Mouse (Mus musculus) G1E-ER4 (cell line): ENCODE data around the gene Mrpl34. TPM values are rescaled to one million over a fixed set of nuclear protein-coding genes. Genes with fewer than 3 reads are reported as not detected.

Experiments used
- GATA1 ChIP-seq: IDR thresholded peaks from one replicate; pipeline ENCODE4 v1.8.0; 2012; ENCODE audit warnings: low read length, inconsistent platforms
- polyA plus RNA-seq: library from polyadenylated mRNA; stranded (reverse); fragments of >175 nt; gene quantifications from 2 replicates; pipeline ENCODE4 v1.2.3, GENCODE M21; 2012

Mrpl34 gene
- polyA plus RNA-seq: 221 and 248 TPM in 2 replicates

DNA sequence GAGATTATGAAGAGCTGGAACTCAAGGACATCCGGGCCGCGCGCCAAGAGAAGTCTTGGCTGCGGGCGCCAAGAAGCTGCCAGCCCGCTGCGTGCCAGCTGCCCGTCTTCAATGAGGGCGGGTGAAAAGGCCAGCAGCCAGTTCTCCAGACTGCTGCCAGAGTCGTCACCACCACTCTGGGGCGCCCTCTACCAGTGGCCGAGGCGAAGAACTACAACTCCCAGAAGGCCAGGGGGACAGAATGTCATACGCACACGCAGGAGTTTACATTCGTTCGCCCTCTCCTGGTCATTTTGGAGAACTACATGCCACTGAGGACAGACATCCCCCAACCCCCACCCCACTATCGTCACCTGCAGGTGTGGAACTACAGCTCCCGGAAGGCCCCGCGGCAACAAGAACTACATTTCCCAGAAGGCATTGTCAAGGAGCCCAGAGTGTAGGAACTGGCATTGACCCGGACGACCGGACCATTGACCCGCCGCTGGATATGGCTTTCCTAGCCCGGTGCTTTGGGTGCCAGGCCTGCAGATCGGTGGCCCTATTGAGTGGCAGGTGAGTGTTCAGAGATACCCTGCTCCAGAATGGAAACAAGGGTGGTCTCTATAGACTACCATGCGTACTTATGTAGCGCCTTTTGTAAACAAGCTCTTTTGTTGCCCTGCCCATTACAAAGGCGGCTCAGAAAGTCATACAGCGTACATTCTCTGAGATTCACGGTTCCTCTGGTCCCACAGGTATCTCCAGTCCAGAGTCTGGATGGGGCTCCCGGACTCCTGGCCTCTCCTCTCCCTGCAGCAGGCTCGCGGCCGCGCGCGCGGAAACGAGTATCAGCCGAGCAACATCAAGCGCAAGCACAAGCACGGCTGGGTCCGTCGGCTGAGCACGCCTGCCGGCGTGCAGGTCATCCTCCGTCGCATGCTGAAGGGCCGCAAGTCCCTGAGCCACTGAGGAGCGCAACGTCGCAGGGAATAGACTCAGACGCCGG, at the start of gene Mrpl34:
Gene Mrpl34, plus strand, starts transcription at position 447 of the 988 bp plus-strand sequence.
- no peak for TF ChIP-seq GATA1

DNA sequence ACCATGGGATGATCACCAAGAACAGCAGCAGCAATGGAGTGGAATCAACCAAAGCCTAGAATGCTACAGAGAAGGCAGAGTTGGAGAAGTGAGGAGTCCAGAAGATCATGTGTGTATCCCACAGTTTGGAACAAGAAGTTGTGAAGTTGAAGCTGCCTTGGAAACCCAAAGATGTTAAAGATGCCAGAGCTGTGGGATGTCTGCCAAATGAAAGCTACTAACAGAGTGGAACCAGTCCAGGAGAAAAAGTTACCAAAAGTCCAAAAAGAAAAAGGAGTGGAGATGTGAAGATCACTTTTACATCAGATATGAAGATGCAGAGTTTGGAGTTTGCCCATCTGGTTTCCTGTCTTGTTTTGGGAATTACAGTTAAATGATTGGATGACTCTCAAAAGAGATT, 42.6 kb upstream of the Mrpl34 start:
- TF ChIP-seq GATA1: no peak

DNA sequence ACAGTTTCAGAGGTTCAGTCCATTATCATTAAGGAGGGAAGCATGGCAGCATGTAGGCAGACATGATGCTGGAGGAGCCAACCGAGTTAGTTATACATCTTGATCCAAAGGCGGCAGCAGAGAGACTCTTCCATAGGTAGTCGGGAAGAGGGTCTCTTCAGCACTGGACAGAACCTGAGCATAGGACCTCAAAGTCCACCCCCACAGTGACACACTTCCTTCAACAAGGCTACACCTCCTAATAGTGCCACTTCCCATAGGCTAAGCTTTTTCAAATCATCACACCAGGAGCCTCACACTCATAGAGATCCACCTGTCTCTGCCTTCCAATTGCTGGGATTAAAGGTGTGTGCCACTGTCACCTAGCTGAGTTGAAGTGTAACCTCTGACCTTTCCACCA, 27.7 kb upstream of the Mrpl34 start:
- TF ChIP-seq GATA1: no peak

DNA sequence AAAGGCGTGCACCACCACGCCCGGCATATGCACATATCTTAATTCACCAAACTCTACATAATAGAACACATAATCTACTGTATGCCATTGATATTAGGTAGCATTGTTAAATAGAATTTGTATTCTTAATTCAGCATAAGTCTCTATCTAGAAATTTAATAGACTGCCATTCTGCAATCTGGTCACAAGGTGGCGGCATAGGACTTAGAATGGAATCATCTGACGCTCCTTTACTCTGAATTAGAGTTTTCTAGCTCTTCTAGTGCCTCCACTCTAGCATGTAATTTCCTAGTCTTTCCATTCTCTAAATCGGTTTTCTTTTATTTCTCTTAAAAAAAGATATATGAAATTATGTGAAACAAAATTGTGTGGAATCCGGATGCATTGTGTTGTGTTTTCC, 23.4 kb upstream of the Mrpl34 start:
- no peak for TF ChIP-seq GATA1

DNA sequence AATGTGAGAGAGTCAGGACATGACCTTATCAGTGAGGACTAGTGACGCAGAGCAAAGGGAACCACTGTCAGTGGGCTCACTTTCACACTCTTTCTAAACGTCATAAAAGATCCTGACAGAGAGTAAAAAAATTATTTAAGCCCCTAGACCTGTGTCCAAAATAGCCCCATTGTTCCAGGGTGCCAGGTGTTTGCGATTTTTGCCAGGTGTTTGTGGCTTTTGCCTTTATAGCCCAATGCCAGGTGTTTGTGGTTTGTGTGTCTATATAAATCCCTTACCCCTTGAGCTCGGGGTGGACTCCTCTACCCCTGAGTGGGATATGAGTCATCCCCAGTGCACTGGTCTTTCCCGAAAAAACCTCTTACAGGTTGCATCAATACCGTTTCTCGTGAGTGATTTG, 19.7 kb upstream of the Mrpl34 start:
- TF ChIP-seq GATA1: no peak

DNA sequence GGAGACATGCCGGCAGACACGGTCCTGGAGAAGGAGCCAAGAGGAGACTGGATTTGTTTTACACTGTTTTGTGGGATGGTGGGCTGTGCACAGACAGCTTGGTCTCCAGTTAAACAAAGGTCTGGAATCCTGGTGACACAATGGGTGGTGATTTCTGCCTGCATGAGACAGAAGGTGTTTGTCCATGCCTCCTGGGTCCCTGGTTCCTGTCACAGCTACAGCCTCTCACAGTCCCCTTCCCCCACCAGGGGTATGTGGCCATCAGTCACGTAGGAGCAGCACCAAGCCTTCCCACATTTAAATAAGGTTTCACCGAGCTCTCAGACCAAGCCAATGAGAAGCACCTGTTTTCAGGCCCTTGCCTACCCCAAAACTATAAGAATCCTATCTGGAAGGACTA, 13.4 kb upstream of the Mrpl34 start:
- TF ChIP-seq GATA1: no peak

DNA sequence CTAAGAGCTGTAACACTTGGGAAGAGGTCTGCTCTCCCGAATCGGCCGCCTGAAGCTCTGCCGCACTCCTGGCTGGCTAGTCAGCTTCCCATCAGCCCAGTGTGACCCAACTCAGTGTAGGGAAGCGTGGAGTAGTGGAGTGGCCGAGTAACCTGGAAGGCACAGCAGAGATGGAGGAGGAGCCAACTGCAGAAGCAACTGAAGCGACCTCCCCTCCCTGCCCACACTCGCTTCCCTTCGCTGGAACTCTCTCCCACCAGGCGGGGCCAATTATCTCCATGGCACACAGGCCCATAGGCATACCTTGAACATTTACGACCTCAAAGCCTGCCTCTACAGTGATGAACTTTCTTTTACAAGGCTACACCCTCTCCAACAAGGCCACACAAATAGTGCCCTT, 13.0 kb upstream of the Mrpl34 start:
- TF ChIP-seq GATA1: no peak

DNA sequence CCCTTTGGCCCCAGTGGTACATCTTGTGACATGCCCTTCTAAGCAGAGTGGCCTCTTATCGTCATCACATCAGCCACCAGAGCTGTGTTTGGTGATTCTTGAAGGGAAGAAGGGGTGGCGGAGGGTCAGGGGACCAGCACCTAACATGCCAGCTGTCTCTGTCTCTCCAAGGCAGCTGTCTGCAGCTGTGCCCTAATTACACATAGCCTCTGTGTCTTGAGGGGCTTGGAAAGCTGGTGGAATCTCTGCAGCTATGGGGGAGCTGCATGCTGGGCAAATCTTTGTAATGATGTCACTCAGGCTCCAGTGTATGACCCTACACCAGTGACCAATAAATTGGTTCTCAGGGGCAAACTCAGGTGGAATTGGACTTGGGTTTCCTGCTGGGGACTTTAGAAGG, 12.1 kb upstream of the Mrpl34 start:
- no peak for TF ChIP-seq GATA1

DNA sequence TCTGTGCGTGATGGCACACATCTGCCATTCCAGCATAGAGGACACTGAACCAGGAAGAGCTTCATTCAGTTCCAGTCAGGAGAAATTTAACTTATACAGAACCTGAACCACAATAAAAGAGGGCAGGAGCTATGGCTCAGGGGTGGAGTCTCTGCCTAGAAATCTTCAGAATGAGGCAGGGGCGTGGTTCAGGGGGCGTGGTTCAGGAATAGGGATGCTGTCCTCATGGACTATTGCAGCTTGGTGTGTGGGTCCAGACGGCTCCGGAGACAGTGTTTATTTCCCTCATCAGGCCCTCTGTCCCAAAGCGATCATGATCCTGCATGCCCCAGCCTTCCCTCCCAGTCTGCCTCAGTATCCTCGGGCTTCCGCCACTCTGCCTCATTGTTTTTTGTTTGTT, 10.1 kb upstream of the Mrpl34 start:
- no peak for TF ChIP-seq GATA1

DNA sequence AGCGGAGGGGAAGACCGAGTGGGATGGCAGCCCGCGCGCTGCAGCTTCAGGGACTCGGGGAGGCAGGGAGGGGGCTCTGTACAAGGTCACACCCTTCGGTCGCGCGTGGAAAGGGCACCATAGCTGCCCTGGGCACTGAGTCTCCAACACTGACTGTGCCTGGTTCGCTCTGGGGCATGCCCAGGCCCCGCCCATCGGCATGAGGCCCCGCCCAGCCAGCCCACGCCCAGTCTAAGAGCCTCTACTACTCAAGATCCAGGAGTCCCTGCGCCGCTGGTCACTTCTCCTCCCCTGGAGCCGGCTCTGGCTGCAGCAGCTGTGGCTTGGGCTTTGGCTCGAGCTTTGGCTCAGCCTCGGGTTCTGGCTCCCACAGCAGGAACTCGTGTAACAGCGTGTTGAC, 7.9 kb upstream of the Mrpl34 start:
- no peak for TF ChIP-seq GATA1

DNA sequence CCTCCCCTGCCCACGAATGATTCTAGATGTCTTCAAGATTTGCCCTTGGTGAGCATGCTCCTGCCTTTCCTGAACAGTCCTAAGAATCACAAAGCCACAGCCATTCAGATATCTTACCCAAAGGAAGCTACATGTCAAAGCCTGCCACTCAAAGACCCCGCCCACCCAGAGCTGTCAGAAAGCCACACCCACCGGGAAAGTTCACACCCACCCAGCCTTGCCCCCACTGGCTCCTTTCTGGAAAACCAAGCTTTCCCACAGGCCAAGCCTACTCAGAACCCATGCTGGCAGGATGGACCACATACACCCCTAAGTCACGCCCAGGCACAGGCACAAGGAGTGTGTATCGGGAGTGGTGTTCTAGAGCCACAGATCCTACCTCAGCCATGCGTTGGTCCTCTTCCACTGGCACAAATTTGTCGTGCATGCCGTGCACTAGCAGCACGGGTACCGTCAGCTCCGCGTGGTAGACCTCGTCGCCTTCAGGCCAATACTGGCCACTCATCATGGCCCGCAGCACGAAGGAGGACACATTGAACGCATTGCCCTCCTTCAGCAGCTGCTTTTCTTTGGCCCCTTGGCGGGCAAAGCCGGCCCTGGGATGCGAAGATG, 7.0 kb upstream of the Mrpl34 start:
- TF ChIP-seq GATA1: no peak

DNA sequence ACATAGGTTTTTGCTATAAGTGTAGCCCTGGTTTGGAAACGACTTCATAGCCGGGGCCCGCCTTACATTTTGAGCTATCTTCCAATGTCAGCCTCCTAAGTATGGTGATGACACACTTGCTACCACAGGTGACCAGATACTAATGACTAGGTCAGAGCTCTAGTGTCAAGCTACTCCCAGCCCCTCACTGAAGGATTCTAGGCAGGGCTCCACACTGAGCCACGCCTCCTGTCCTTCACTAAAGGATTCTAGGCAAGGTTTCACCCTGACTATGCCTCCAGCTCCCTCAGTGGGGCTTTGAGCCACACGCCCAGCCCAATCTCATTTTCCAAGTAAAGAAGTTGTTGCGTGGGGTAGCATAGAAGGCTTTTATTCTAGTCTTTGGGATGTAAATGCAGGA, 4.0 kb upstream of the Mrpl34 start:
- no peak for TF ChIP-seq GATA1

DNA sequence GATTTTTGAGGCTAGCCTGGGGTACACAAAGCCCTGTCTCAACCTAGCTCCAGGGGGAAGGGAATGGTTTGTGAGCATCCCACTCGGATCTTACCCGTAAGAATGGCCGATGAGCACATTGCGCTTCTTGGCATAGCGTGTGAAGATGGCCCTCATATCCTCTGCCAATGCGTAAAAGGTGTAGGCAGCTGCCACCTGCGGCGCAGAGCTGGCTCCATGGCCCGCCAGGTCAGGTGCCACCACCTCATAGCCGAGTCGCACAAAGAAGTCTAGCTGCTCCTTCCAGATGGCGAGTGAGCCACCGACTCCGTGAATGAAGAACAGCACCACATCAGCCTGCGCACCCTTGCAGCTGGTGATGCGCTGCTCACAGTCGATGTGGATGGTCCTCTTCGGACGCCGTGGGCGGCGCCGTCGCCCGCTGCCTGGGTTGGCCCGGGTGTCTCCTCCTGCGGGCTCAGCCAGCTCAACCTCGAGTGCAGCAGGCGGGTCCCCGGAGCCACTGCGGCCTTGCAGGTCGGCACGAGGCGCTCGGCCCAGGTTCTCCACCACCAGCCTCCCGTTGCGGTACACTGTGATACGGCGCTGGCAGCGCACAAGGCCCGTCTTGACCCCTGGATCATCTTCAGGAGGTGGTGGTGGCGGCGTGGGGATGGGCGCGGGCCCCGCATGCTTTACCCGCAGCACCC, 3.5 kb upstream of the Mrpl34 start:
- TF ChIP-seq GATA1: no peak

DNA sequence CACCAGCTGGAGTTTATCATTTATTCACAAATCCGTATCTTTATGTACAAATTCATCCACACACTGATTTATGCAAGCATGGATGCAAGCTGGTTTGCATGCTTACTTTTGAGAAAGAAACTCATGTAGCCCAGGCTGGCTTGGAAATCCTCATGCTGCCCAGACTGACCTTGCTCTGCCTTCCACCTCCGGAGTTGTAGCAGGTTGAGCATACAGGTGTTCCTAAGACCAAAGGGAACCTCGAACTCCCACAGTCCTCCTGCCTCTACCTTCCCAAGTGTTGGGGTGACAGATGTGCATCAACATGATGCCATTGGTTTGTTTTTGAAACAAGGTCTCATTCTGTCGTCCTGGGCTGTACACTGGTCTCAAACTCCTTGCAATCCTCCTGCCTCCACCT, 2.6 kb upstream of the Mrpl34 start:
- no peak for TF ChIP-seq GATA1

DNA sequence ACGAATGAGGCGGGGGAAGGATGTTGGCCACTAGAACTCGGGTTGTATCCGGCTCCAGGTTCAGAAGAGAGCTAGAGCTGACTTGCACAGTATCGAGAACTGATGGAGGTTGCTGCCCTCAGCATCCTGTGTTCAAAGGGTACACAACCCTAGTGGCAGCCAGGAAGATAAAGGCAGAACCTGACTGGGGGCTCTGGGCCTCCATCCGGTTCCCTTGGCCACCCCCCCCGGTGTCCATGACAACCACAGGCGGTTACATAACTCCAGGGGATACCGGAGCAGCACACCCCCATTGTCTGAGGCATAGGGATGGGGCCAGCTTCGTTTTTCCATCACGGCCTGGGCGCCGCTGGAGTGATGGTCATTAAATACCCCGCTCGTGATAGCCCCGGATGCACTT, 2.0 kb upstream of the Mrpl34 start:
- TF ChIP-seq GATA1: no peak
